Mouse (Mus musculus): ENCODE data around the gene Acss1.

The Acss1 gene

DNA sequence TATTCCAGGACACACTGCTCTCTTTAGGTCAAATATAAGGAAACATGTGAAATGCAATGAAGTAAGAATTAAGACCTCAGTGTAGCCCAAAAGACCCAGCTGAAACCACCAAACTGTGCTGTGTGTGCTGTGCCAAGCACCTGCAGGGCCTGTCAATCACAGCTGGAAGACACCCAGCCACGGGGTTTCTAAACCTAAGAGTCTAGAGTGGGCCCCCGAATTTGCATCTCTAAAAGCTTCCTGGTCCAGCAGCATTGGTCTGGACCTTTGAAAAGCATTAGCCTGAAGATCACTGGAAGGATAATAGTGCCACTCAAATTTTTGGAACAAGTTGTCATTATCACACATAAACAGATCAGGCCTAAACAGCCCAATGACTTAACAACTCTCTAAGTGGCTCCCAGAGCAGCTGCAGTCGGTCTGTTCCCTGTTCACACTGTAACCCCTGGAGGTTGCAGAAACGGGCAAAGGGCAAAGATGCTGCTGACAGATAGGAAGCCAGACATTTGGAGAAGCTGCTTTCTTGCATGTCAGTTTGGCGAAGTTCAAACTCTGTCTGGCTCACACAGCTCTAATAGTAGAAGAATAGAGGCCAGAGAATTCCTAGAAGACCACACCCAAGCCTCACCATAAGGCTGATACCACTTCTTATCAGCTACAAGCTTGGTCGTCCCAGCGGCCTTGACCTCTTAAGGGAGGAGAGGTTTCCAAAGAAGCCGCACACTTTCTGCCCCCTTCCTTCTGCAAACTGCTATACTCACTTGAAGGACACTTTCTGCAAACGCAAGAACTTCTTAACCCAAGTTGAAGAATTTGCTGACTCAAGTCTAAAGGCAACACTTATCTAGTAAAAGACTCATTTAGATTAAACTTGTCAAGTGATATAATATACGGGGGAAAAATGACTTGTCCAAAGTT, 2.5 kb downstream of the Acss1 start:
- peak; percentile 31 for DNase-seq (ENCODE audit: low spot score)

- DNase-seq (ENCODE audit: low spot score), result no peak
Measured at GRCm38 (mm10) chr2:150665006-150665405, 3.3 kb downstream of the Acss1 start.

GRCm38 (mm10) chr2:150664152-150664920, 4.0 kb downstream of the Acss1 start:
- DNase-seq (ENCODE audit: low spot score), result no peak

DNA sequence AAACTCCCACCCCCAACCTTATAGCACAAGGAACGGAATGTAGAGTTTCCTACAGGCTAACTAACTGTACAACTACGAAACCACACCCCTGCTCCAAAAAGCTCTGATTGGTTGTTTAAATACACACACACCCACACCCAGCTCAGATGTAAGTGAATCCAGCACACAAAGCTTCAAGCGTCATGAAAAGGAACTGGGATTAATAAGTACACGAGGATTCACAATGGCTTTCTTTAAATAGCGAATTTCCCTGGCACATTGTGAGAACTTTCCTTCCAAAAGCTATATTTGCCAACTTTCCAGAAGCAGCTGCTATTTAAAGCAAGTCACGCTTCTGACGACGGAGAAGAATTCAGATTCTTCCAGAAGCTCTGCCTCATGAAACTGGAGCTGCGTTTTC, 5.0 kb downstream of the Acss1 start:
- no peak for DNase-seq (ENCODE audit: low spot score)

- DNase-seq (ENCODE audit: low spot score), result no peak
Measured at GRCm38 (mm10) chr2:150662007-150662406, 6.3 kb downstream of the Acss1 start.

GRCm38 (mm10) chr2:150660668-150661451, 7.4 kb downstream of the Acss1 start:
- no peak for DNase-seq (ENCODE audit: low spot score)

DNA sequence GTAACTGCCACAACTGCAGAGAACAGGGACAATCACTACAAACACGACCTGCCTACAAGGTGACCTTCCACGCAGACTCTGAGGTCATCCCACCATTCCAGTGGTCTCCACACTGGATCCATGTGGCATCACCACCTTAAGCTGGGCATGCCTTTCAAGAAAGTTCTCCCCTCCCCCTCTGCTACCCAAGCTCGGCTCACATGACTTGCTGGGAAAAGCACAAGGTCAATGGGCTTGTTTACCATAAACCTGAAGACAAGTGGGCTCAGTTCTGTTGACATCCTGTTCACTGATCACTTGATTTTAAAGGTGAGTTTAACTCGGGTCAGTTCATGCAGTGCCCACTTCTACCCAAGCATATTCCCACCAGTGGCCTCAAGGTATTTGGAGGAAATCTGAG, 8.3 kb downstream of the Acss1 start:
- no peak for DNase-seq (ENCODE audit: low spot score)

DNA sequence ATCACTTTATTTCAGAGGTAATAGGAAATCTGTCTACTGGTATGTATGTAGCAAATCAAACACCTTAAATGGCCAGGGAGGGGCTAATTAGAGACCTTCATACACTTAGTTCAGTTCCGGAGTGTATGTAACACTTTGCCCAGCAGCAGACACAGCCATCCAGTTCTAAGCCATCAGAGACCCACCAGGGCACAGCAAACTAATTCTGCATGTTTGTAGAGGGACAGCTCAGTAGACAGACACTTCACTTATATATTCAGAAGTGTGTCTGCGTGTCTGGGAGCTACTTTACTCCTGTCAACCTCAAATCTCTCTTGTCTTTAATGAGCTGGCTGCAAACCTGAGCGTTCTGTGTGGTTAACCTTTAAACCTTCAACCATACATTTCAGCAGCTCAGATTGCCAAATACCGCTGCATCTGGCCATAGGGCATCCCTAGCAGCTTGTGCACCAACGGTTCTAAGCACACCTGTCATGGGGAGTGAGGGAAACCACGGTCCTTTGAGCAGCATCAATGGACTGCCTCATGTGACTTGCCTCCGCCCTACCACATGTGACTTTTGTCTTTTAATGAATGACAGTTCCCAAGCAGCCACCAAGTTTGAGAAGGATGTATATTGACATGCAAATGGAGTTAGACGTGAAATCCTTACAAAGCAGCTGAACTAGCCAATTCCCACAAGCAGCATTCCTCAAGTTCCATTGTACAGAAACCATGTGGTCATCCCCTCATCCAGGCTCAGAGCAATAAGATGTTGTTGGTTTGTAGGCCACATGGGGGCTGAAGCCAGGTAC, 11.1 kb downstream of the Acss1 start:
- DNase-seq (ENCODE audit: low spot score), result no peak

- no peak for DNase-seq (ENCODE audit: low spot score)
Measured at GRCm38 (mm10) chr2:150656112-150656511, 12.2 kb downstream of the Acss1 start.

DNA sequence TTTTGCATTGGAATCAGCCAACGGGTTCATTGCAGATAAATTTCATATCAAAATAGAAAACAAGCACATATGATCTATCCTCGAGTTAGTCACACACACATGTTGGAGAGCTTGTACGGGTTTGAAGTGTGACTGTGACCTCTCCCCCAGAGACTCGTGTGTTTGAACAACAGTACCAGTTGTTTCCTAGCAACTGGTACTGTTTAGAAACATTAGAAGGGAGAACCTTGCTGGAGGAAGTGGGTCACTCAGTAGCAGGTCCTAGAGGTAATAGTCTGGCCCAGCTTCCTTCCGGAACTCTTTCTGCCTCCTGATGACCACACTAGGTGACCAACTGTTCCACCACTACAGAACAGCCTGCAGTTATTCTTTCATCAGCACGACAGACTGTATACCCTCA, 13.0 kb downstream of the Acss1 start:
- no peak for DNase-seq (ENCODE audit: low spot score)

GRCm38 (mm10) chr2:150654814-150655213, 13.5 kb downstream of the Acss1 start:
- no peak for DNase-seq (ENCODE audit: low spot score)

DNA sequence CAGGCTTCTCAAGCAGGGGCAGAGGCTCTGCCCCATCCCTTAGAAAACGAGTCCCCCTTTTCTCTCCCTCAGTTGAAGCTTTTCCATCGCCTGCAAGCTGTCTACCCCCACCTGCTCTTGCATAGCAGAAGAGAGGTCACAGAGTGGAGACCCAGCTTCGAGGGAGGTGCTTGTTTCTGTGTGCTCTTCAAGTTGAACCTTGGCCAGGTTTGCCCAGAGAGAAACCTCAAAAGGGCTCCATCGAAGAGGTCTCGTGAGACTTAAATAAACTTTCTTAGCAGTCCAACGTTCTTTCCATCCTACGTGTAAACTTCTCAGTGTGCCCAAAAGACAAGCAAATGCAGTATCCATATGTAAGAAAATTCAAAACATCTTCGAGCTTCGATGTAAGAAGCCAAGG, 16.9 kb downstream of the Acss1 start:
- DNase-seq (ENCODE audit: low spot score), result no peak

GRCm38 (mm10) chr2:150650511-150651074, 17.7 kb downstream of the Acss1 start:
- DNase-seq (ENCODE audit: low spot score), result peak; percentile 62

GRCm38 (mm10) chr2:150648300-150648895, 19.9 kb downstream of the Acss1 start:
- DNase-seq (ENCODE audit: low spot score), result peak; percentile 41

DNA sequence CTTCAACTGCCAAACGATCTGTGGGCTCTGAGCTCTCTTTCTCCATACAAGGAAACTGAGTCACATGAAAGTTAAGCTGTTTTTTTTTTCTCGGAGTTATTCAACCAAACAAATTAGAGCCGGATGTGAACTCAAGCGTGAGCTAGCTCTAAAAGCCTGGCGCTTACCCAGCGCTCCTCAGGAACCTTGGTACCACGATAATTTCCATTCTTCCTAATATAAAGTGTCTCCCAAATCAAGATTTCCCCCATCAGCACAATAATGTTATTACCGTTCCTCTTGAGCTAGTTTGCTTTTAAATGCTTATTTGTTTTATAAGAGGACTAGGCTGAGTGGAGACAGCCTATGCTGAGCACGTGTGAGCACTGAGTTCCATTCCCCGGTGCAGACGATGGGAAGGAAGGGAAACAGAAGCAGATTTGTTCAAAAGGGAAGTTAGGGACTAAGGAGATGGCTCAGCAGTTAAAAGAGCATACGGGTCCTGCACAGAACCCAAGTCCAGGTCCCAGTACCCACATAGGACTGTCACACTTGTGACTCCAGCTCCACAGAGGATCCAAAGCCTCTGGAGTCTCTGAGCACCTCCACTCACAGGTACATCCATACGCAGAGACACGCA, 20.5 kb downstream of the Acss1 start:
- DNase-seq (ENCODE audit: low spot score), result no peak

DNA sequence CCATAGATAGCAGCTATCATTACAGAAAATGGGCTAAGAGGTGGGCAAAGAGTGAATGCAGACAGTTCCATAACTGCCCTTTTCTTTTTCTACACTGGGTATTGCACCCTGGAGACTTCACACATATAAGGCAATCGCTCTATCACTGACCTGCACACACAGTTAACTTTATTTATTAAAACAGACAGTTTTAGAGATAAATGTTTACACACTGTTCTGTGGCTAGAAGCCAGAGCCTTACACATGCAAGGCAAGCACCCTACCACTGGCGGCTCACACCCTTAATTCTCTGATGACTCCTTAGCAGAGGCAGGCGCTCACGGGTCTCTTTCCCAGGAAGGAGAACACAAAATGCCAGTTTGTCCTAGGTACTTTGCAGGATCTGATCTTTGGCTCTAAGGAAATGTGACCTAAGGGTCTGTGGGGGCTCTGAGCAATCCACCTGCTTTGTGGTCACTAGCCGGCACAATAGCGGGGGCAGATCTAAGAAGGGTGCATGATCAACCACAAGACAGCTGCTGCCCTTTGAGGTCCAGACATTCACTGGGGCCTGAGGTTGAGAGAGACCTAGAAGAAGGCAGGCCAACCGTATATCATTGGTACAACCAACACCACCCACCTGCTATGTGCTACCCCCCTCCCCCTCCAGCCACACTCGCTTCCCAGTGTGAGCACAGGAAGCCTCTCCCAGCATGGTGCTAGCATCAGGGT, 21.7 kb downstream of the Acss1 start:
- no peak for DNase-seq (ENCODE audit: low spot score)

GRCm38 (mm10) chr2:150645225-150645624, 23.1 kb downstream of the Acss1 start:
- DNase-seq (ENCODE audit: low spot score), result no peak

- DNase-seq (ENCODE audit: low spot score), result peak; percentile 55
Measured at GRCm38 (mm10) chr2:150643726-150644415, 24.4 kb downstream of the Acss1 start.

- DNase-seq (ENCODE audit: low spot score), result no peak
Measured at GRCm38 (mm10) chr2:150643166-150643565, 25.1 kb downstream of the Acss1 start.

Measured in testis, postnatal 14 days (tissue).